Mouse (Mus musculus) heart, embryonic 12.5 days (tissue): ENCODE data around the gene Nucb2. TPM values are rescaled to one million over a fixed set of nuclear protein-coding genes. Genes with fewer than 3 reads are reported as not detected.

Source experiments
- ATAC-seq: fragments of 200-750 bp; cut with Nextera tagmentation; 2 replicates; pipeline ENCODE4 v1.8.0; 2017; ENCODE audit warnings: moderate TSS enrichment, moderate library complexity; ENCODE audit not compliant: insufficient number of reproducible peaks, low FRiP score
- H3K27ac ChIP-seq: fragments of 300-500 bp; sonication (generic); 2 replicates; pipeline ENCODE4 v1.5.1; 2016; ENCODE audit warnings: mild to moderate bottlenecking, moderate library complexity; ENCODE audit not compliant: poor library complexity, severe bottlenecking
- H3K27me3 ChIP-seq: fragments of 300-500 bp; sonication (generic); replicated peaks from 2 replicates; pipeline ENCODE4 v1.6.1; 2016; ENCODE audit warnings: mild to moderate bottlenecking, moderate library complexity
- H3K36me3 ChIP-seq: fragments of 300-500 bp; sonication (generic); 2 replicates; pipeline ENCODE4 v1.6.1; 2016; ENCODE audit warnings: mild to moderate bottlenecking, moderate library complexity
- H3K4me1 ChIP-seq: fragments of 300-500 bp; sonication (generic); replicated peaks from 2 replicates; pipeline ENCODE4 v1.6.1; 2016; ENCODE audit warnings: mild to moderate bottlenecking
- H3K4me2 ChIP-seq: fragments of 300-500 bp; sonication (generic); 2 replicates; pipeline ENCODE4 v1.6.1; 2016; ENCODE audit warnings: mild to moderate bottlenecking, moderate library complexity
- H3K4me3 ChIP-seq: fragments of 300-500 bp; sonication (generic); 2 replicates; pipeline ENCODE4 v1.5.1; 2016; ENCODE audit warnings: mild to moderate bottlenecking
- H3K9ac ChIP-seq: fragments of 300-500 bp; sonication (generic); 2 replicates; pipeline ENCODE4 v1.6.1; 2016; ENCODE audit warnings: mild to moderate bottlenecking, moderate library complexity
- H3K9me3 ChIP-seq: fragments of 300-500 bp; sonication (generic); replicated peaks from 2 replicates; pipeline ENCODE4 v1.6.1; 2016; ENCODE audit warnings: mild to moderate bottlenecking, moderate library complexity
- WGBS: fragments of 180-500 bp; shearing (Covaris S2); methylation state at CpG from one replicate; pipeline ENCODE4 v1.1.7; 2016; 5-methylcytosine and 5-hydroxymethylcytosine counted together
- polyA plus RNA-seq: library from polyadenylated mRNA; unstranded; fragments of >200 nt; fragmentation: Nextera tagmentation; extraction: Ambion mirVana; gene quantifications from 2 replicates; pipeline ENCODE4 v1.2.1, GENCODE M21; 2016

Nucb2 gene
- polyA plus RNA-seq: 5.7 and 7.4 TPM in 2 replicates

GRCm38 (mm10) chr7:116503879-116504817 is at the start of gene Nucb2:
TSS of gene Nucb2 (plus strand) at chr7:116504369.
- Histone ChIP-seq H3K4me2 (peak within 1 kb of the TSS; percentile 95), H3K9ac (peak within 1 kb of the TSS; percentile 81), H3K36me3 (no peaks in the 10 kb centered on the region), H3K9me3 (no peaks in the 10 kb centered on the region), H3K27me3 (no peaks in the 10 kb centered on the region), H3K4me1 (peaks cover 4% of the 10 kb centered on the region; the same call in 1 of the 2 replicates), H3K4me3 (peak within 1 kb of the TSS; percentile 70), H3K27ac (no peak within 1 kb of the TSS)
- WGBS: 1% methylated on average over 51 of the region's 51 CpGs
- peak; percentile 99 for ATAC-seq

- Histone ChIP-seq H3K27ac (no peak overlapping the region), H3K36me3 (no peaks in the 10 kb centered on the region), H3K4me2 (no peak overlapping the region), H3K9ac (no peak overlapping the region), H3K4me3 (no peak overlapping the region), H3K4me1 (no peaks in the 10 kb centered on the region), H3K27me3 (no peaks in the 10 kb centered on the region), H3K9me3 (no peaks in the 10 kb centered on the region)
- no peak for ATAC-seq
- WGBS: 70% methylated on average over 4 of the region's 4 CpGs
These were observed 47.2 kb upstream of the Nucb2 start for GRCm38 (mm10) chr7:116456964-116457363.

- no peaks in the 10 kb centered on the region for H3K9me3 ChIP-seq
- ATAC-seq: no peak
- no peaks in the 10 kb centered on the region for H3K36me3 ChIP-seq
- peaks cover 4% of the 10 kb centered on the region for H3K4me1 ChIP-seq
- no peak overlapping the region for H3K4me2 ChIP-seq
- H3K27ac ChIP-seq: no peak overlapping the region
- WGBS: 74% methylated on average over 6 of the region's 6 CpGs
- H3K4me3 ChIP-seq: no peak overlapping the region
- no peaks in the 10 kb centered on the region for H3K27me3 ChIP-seq
- no peak overlapping the region for H3K9ac ChIP-seq
These were observed 46.8 kb upstream of the Nucb2 start for GRCm38 (mm10) chr7:116457391-116457790.

GRCm38 (mm10) chr7:116458985-116459441 is 45.2 kb upstream of the Nucb2 start:
- no peak overlapping the region for H3K27ac ChIP-seq
- H3K4me3 ChIP-seq: no peak overlapping the region
- H3K9me3 ChIP-seq: no peaks in the 10 kb centered on the region
- no peaks in the 10 kb centered on the region for H3K36me3 ChIP-seq
- no peak for ATAC-seq
- no peak overlapping the region for H3K9ac ChIP-seq
- H3K4me1 ChIP-seq: peaks cover 7% of the 10 kb centered on the region
- no peak overlapping the region for H3K4me2 ChIP-seq
- no peaks in the 10 kb centered on the region for H3K27me3 ChIP-seq
- 30% methylated on average over 3 of the region's 3 CpGs for WGBS

GRCm38 (mm10) chr7:116462114-116462513 is 42.1 kb upstream of the Nucb2 start:
- no peaks in the 10 kb centered on the region for H3K9me3 ChIP-seq
- no peak overlapping the region for H3K27ac ChIP-seq
- no peak overlapping the region for H3K9ac ChIP-seq
- H3K4me2 ChIP-seq: no peak overlapping the region
- H3K27me3 ChIP-seq: no peaks in the 10 kb centered on the region
- 17% methylated on average over 8 of the region's 8 CpGs for WGBS
- no peak overlapping the region for H3K4me3 ChIP-seq
- H3K4me1 ChIP-seq: peaks cover 7% of the 10 kb centered on the region
- ATAC-seq: no peak
- no peaks in the 10 kb centered on the region for H3K36me3 ChIP-seq

- no peak overlapping the region for H3K9ac ChIP-seq
- no peaks in the 10 kb centered on the region for H3K9me3 ChIP-seq
These were observed 28.3 kb upstream of the Nucb2 start for GRCm38 (mm10) chr7:116475836-116476235.

GRCm38 (mm10) chr7:116476264-116476663 is 27.9 kb upstream of the Nucb2 start:
- Histone ChIP-seq H3K9ac (no peak overlapping the region), H3K27ac (no peak overlapping the region), H3K9me3 (no peaks in the 10 kb centered on the region), H3K4me3 (no peak overlapping the region), H3K4me2 (no peak overlapping the region), H3K27me3 (no peaks in the 10 kb centered on the region), H3K4me1 (no peaks in the 10 kb centered on the region), H3K36me3 (no peaks in the 10 kb centered on the region)
- WGBS: 72% methylated on average over 5 of the region's 5 CpGs
- no peak for ATAC-seq

More at GRCm38 (mm10) chr7:116475836-116476235, 28.3 kb upstream of the Nucb2 start:
- Histone ChIP-seq H3K4me2 (no peak overlapping the region), H3K4me1 (no peaks in the 10 kb centered on the region), H3K4me3 (no peak overlapping the region), H3K27ac (no peak overlapping the region), H3K36me3 (no peaks in the 10 kb centered on the region), H3K27me3 (no peaks in the 10 kb centered on the region)
- ATAC-seq: no peak

- H3K9me3 ChIP-seq: no peaks in the 10 kb centered on the region
- 18% methylated on average over 1 of the region's 1 CpGs for WGBS
- H3K4me2 ChIP-seq: no peak overlapping the region
- ATAC-seq: no peak
- H3K4me3 ChIP-seq: no peak overlapping the region
- no peak overlapping the region for H3K9ac ChIP-seq
- no peak overlapping the region for H3K27ac ChIP-seq
- H3K4me1 ChIP-seq: peaks cover 17% of the 10 kb centered on the region
- no peaks in the 10 kb centered on the region for H3K36me3 ChIP-seq
- H3K27me3 ChIP-seq: no peaks in the 10 kb centered on the region
These were observed 21.1 kb upstream of the Nucb2 start for GRCm38 (mm10) chr7:116483106-116483505.

GRCm38 (mm10) chr7:116483782-116484181 is 20.4 kb upstream of the Nucb2 start:
- no peak for ATAC-seq
- peak overlapping the region; percentile 38; the same call in 1 of the 2 replicates for H3K4me2 ChIP-seq
- no peak overlapping the region for H3K27ac ChIP-seq
- peaks cover 17% of the 10 kb centered on the region for H3K4me1 ChIP-seq
- H3K36me3 ChIP-seq: no peaks in the 10 kb centered on the region
- no peak overlapping the region for H3K4me3 ChIP-seq
- 34% methylated on average over 5 of the region's 5 CpGs for WGBS
- H3K9ac ChIP-seq: no peak overlapping the region
- H3K9me3 ChIP-seq: no peaks in the 10 kb centered on the region
- no peaks in the 10 kb centered on the region for H3K27me3 ChIP-seq

- Histone ChIP-seq H3K27ac (no peak overlapping the region), H3K4me3 (no peak overlapping the region), H3K27me3 (no peaks in the 10 kb centered on the region), H3K4me2 (peak overlapping the region; percentile 38; the same call in 1 of the 2 replicates), H3K4me1 (peaks cover 17% of the 10 kb centered on the region), H3K9me3 (no peaks in the 10 kb centered on the region), H3K36me3 (no peaks in the 10 kb centered on the region), H3K9ac (no peak overlapping the region)
- ATAC-seq: no peak
- 53% methylated on average over 5 of the region's 5 CpGs for WGBS
These were observed 20.0 kb upstream of the Nucb2 start for GRCm38 (mm10) chr7:116484213-116484612.

GRCm38 (mm10) chr7:116485062-116485601 is 19.0 kb upstream of the Nucb2 start:
- no peak overlapping the region for H3K4me2 ChIP-seq
- 76% methylated on average over 1 of the region's 1 CpGs for WGBS
- H3K4me1 ChIP-seq: peaks cover 17% of the 10 kb centered on the region
- H3K9me3 ChIP-seq: no peaks in the 10 kb centered on the region
- ATAC-seq: no peak
- H3K27me3 ChIP-seq: no peaks in the 10 kb centered on the region
- H3K9ac ChIP-seq: no peak overlapping the region
- H3K4me3 ChIP-seq: no peak overlapping the region
- H3K27ac ChIP-seq: no peak overlapping the region
- no peaks in the 10 kb centered on the region for H3K36me3 ChIP-seq
